Mouse (Mus musculus) embryonic facial prominence, embryonic 10.5 days (tissue): ENCODE measurements around the gene Zc3h18. TPM values are rescaled to one million over a fixed set of nuclear protein-coding genes. Genes with fewer than 3 reads are reported as not detected.

Experiments
- DNase-seq: peaks from one replicate; pipeline ENCODE4 v3.0.0-alpha.2; 2017; ENCODE audit warnings: low spot score
- H3K27ac ChIP-seq: fragments of 300-500 bp; sonication (generic); replicated peaks from 2 replicates; pipeline ENCODE4 v1.5.1; 2016; ENCODE audit warnings: mild to moderate bottlenecking
- H3K27me3 ChIP-seq: fragments of 300-500 bp; sonication (generic); replicated peaks from 2 replicates; pipeline ENCODE4 v1.6.1; 2016; ENCODE audit warnings: low read depth, mild to moderate bottlenecking; ENCODE audit not compliant: poor library complexity, severe bottlenecking
- H3K36me3 ChIP-seq: fragments of 300-500 bp; sonication (generic); replicated peaks from 2 replicates; pipeline ENCODE4 v1.6.1; 2016; ENCODE audit warnings: mild to moderate bottlenecking, moderate library complexity
- H3K4me1 ChIP-seq: fragments of 300-500 bp; sonication (generic); 2 replicates; pipeline ENCODE4 v1.6.1; 2016
- H3K4me3 ChIP-seq: fragments of 300-500 bp; sonication (generic); 2 replicates; pipeline ENCODE4 v1.5.1; 2016; ENCODE audit warnings: mild to moderate bottlenecking, moderate library complexity
- H3K9me3 ChIP-seq: fragments of 300-500 bp; sonication (generic); 2 replicates; pipeline ENCODE4 v1.6.1; 2016; ENCODE audit warnings: mild to moderate bottlenecking
- WGBS: fragments of 180-500 bp; shearing (Covaris S2); methylation state at CpG from one replicate; pipeline ENCODE4 v1.1.7; 2016; 5-methylcytosine and 5-hydroxymethylcytosine counted together
- polyA plus RNA-seq: library from polyadenylated mRNA; unstranded; fragments of >200 nt; fragmentation: Nextera tagmentation; extraction: Ambion mirVana; gene quantifications from 2 replicates; pipeline ENCODE4 v1.2.1, GENCODE M21; 2016

Gene Zc3h18
- polyA plus RNA-seq, 1 experiment from 2014 or later, result 81.8 TPM

DNA sequence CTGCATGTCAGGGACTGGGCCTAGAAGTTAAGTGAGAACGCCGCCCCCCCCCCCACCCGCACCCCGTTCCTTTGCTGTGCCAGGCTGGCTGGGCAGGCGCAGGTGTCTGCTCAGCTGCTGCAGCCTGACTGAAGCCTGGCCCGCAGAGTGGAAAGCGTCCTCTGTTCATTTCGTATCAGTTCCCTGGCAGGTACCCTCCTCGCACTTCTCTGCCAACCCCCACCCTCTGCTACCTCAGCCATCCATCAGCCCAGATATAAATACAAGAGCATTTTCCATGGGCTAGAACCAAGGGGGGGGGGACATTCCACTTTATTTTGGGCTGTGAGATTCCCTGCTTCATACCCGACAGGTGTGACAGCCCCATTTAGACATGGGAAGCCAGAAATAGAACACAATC is 75.7 kb downstream of the Zc3h18 start:
- Histone ChIP-seq H3K4me1 (no peaks in the 10 kb centered on the region), H3K27me3 (peaks cover 20% of the 10 kb centered on the region), H3K36me3 (no peaks in the 10 kb centered on the region), H3K27ac (no peak overlapping the region), H3K4me3 (no peak overlapping the region), H3K9me3 (no peaks in the 10 kb centered on the region)
- WGBS, result 88% methylated on average over 10 of the region's 10 CpGs
- no peak for DNase-seq

- H3K27ac ChIP-seq, result no peak overlapping the region
- 89% methylated on average over 6 of the region's 6 CpGs for WGBS
- peaks cover 39% of the 10 kb centered on the region for H3K27me3 ChIP-seq
- H3K4me1 ChIP-seq, result no peaks in the 10 kb centered on the region
- H3K4me3 ChIP-seq, result no peak overlapping the region
- DNase-seq, result no peak
- no peaks in the 10 kb centered on the region for H3K36me3 ChIP-seq
- H3K9me3 ChIP-seq, result no peaks in the 10 kb centered on the region
Measured at GRCm38 (mm10) chr8:122454409-122454808, 78.0 kb downstream of the Zc3h18 start.

DNA sequence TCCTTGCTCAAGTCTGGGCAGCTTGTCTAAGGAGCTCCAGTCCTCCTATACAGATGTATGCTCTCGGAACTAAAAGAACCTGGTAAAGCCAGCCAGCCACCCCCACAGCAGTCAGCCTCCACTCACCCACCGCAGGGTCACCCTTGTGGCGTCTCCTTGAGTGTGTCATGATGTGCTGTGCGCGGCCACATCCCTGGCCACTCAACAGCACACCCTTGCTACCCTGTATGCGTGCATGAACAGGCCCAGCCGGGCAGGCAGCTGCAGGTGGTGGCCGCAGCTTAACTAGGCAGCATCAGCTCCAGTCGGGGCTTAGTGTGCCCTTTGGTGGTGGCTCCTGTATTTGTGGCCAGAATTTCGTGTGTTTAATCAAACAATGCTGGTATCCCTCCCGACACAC is 80.8 kb downstream of the Zc3h18 start:
- H3K4me3 ChIP-seq, result no peak overlapping the region
- H3K36me3 ChIP-seq, result no peaks in the 10 kb centered on the region
- H3K27ac ChIP-seq, result no peak overlapping the region
- peaks cover 67% of the 10 kb centered on the region for H3K27me3 ChIP-seq
- H3K9me3 ChIP-seq, result no peaks in the 10 kb centered on the region
- H3K4me1 ChIP-seq, result peaks cover 25% of the 10 kb centered on the region
- 77% methylated on average over 11 of the region's 11 CpGs for WGBS
- DNase-seq, result no peak

GRCm38 (mm10) chr8:122459218-122459900 is 83.0 kb downstream of the Zc3h18 start:
- Histone ChIP-seq H3K27ac (no peak overlapping the region), H3K36me3 (no peaks in the 10 kb centered on the region), H3K4me1 (peaks cover 45% of the 10 kb centered on the region), H3K9me3 (no peaks in the 10 kb centered on the region), H3K27me3 (peaks cover 81% of the 10 kb centered on the region), H3K4me3 (peak overlapping the region; percentile 50; the same call in 1 of the 2 replicates)
- 60% methylated on average over 6 of the region's 6 CpGs for WGBS
- peak; percentile 38 for DNase-seq

DNA sequence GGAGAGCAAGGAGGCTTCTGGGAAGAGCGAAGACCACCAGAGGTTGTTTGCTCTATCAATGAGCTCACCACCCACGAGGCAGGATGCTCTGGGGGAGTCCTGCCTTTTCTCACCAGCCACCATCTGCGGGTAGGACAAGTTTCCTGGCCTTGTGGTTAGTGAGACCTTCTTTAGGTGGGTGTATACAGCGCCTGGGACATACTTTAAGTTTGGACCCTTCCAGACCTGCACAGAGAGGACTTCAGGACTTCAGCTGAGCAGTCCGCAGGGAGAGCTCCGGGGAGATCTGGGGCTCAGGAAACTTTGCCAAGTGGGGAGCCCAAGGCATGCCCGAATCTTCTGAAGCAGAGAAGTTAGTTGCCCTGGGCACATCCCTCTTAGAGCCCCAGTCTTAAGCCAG is 83.6 kb downstream of the Zc3h18 start:
- no peaks in the 10 kb centered on the region for H3K9me3 ChIP-seq
- no peak for DNase-seq
- H3K27ac ChIP-seq, result peak overlapping the region; percentile 36; the same call in 1 of the 2 replicates
- peaks cover 81% of the 10 kb centered on the region for H3K27me3 ChIP-seq
- peaks cover 51% of the 10 kb centered on the region for H3K4me1 ChIP-seq
- peak overlapping the region; percentile 50 for H3K4me3 ChIP-seq
- 27% methylated on average over 7 of the region's 7 CpGs for WGBS
- H3K36me3 ChIP-seq, result peaks cover under 1% of the 10 kb centered on the region; the same call in 1 of the 2 replicates

GRCm38 (mm10) chr8:122460524-122461472 is 84.4 kb downstream of the Zc3h18 start, which contains the start of gene Snai3:
TSS of gene Snai3 (minus strand) at chr8:122460733.
- Histone ChIP-seq H3K27ac (peak within 1 kb of the TSS; percentile 36; the same call in 1 of the 2 replicates), H3K27me3 (peaks cover 78% of the 10 kb centered on the region)

DNA sequence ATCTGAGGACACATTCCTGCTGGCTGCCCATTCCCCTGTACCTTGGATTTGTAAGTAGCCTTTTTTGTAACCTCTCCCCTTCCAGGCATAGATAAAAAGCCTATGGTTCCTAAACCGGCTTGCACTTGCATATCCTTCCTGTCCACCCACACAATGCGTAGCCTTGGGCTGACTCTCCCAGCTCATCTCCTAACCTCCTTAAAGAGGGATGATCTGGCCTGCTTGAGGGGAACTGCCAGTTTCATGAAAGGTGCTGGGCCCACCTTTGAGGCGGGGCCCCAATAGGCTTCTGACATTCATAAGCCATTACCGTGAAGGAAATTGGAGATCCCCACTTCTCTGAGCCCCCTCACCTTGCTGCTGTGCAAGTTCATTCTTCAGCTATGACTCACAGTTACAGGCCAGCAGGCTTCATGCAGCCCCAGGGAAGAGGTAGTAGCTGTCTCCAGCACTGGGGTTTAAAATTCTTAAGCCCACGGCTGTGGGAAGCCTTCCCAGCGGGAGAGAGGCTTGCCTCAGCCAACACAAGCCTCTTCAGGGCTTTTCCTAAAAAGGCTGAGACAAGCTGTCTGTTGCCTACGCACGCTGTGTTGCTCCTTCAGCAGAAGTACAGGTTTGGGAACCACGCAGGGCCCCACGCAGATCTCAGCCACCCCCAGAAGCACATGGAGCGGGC is 85.2 kb downstream of the Zc3h18 start:
- WGBS, result 61% methylated on average over 11 of the region's 11 CpGs
- Histone ChIP-seq H3K27ac (no peak overlapping the region), H3K4me1 (peaks cover 54% of the 10 kb centered on the region)

More at GRCm38 (mm10) chr8:122460524-122461472, 84.4 kb downstream of the Zc3h18 start, which contains the start of gene Snai3:
- Histone ChIP-seq H3K9me3 (no peaks in the 10 kb centered on the region), H3K4me3 (peak within 1 kb of the TSS; percentile 50), H3K4me1 (peaks cover 54% of the 10 kb centered on the region), H3K36me3 (peaks cover 8% of the 10 kb centered on the region)
- WGBS, result 3% methylated on average over 56 of the region's 56 CpGs
- DNase-seq, result peak; percentile 73

GRCm38 (mm10) chr8:122462510-122462909 is 86.1 kb downstream of the Zc3h18 start:
- H3K4me1 ChIP-seq, result peaks cover 54% of the 10 kb centered on the region
- WGBS, result 77% methylated on average over 8 of the region's 8 CpGs
- H3K9me3 ChIP-seq, result no peaks in the 10 kb centered on the region
- H3K36me3 ChIP-seq, result peaks cover 25% of the 10 kb centered on the region
- no peak for DNase-seq
- H3K4me3 ChIP-seq, result no peak overlapping the region
- H3K27me3 ChIP-seq, result peaks cover 60% of the 10 kb centered on the region
- H3K27ac ChIP-seq, result no peak overlapping the region

More for the DNA sequence above, 85.2 kb downstream of the Zc3h18 start:
- Histone ChIP-seq H3K9me3 (no peaks in the 10 kb centered on the region), H3K4me3 (no peak overlapping the region), H3K27me3 (peaks cover 69% of the 10 kb centered on the region), H3K36me3 (peaks cover 16% of the 10 kb centered on the region)
- no peak for DNase-seq

DNA sequence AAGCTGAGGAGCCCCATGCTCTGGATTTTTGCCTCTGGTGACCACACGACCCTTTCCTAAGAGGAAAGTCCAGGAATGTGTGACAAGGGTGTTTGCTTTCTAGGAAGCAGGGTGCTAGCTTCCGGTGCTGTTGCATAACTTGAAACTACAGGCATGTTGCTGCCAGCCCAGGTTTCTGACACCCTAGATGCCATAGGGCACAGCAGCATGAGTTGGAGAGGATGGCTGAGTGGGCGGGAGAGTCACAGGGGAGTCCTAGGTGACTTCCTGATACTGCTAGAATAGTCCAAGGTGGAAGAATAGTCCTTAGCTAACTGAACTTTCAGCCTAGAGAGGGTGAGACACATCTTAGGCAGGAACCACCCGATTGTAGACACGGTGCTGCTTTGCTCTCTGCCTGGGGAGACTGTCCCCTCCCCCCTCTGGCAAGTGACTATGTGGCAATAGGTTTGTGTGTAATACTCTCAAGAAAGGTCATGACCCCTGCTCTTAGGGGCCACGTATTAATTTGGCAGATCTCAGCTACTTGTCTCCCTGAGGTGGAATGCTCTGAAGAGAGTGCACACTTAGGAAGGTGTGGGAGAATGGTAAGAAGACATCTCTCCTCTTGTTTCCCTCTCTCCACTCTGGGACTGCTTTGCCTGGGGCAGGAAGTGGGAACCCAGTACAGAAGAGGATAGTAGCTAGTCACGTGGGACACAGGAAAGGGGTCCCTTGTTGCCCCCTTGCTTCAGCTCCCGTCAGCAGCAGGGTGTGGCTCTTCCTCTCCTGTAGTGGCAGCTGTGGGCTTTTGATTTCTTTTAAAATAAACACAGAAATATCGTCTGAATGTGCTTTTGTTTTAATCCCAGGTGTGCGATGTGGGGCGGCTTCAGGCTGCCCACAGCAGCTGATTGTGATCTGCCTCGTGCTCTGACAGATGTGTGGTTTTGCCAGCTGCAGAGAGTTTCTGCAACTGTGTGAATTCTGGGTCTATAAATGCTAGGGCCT is 87.5 kb downstream of the Zc3h18 start:
- no peak overlapping the region for H3K4me3 ChIP-seq
- no peak for DNase-seq
- H3K27me3 ChIP-seq, result peaks cover 46% of the 10 kb centered on the region
- peaks cover 54% of the 10 kb centered on the region for H3K4me1 ChIP-seq
- H3K9me3 ChIP-seq, result no peaks in the 10 kb centered on the region
- H3K27ac ChIP-seq, result no peak overlapping the region
- 56% methylated on average over 12 of the region's 12 CpGs for WGBS
- peaks cover 40% of the 10 kb centered on the region for H3K36me3 ChIP-seq

DNA sequence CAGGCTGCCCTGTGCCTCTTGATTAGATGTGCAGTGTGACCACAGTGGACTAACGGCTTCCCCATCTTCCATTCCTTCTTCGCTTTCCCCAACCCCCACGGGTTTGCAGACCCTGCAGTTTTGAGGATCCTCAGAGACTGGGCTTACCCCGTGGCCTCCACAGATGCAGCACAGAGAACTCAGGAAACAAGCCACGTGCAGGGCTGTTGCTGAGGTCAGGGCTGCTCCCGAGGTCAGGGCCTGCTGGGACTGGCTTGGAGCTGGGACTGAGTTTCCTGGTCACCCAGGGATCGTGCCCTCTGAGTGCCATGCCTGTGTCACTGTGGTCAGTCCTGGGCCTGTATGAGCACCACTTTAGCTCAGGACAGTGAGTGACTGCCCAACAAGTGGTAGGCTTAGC is 88.6 kb downstream of the Zc3h18 start:
- Histone ChIP-seq H3K4me1 (peaks cover 52% of the 10 kb centered on the region), H3K36me3 (peaks cover 49% of the 10 kb centered on the region), H3K27ac (0 out of 2 replicates have a peak overlapping the region, but pooled peaks have one; percentile 20), H3K4me3 (no peak overlapping the region), H3K27me3 (peaks cover 36% of the 10 kb centered on the region), H3K9me3 (no peaks in the 10 kb centered on the region)
- no peak for DNase-seq
- WGBS, result 57% methylated on average over 7 of the region's 7 CpGs
